In genomic region chr17:27837850-27838249, GRCm38 (mm10) we compare ENCODE assay signal across 8 mouse cellular contexts. TPM values are rescaled to one million over a fixed set of nuclear protein-coding genes. Genes with fewer than 3 reads are reported as not detected.
DNase-seq lines count a peak whose midpoint lies in the region; ATAC-seq lines count a peak whose summit lies in the region.
"Not testable (repeated sequence)": the region's sequence is repeated elsewhere in the genome, so short reads cannot be mapped to it uniquely, and the experiment has no call there.

TSS of gene Snrpc (plus strand) at chr17:27838150.

- H3K9ac ChIP-seq in hindbrain, embryonic 13.5 days; liver, embryonic 13.5 days; midbrain, embryonic 15.5 days: not testable (repeated sequence)

- peaks cover 30% of the 10 kb centered on the region for H3K27me3 ChIP-seq in hindbrain, embryonic 13.5 days
- peaks cover 12% of the 10 kb centered on the region; the same call in 1 of the 2 replicates for H3K27me3 ChIP-seq in liver, embryonic 13.5 days
- not testable (repeated sequence) for H3K27me3 ChIP-seq in midbrain, embryonic 15.5 days (replicated peaks)

- WGBS in hindbrain, embryonic 13.5 days, result 82% methylated on average over 4 of the region's 4 CpGs
- 57% methylated on average over 4 of the region's 4 CpGs for WGBS in liver, embryonic 13.5 days (ENCODE audit: insufficient replicate concordance)
- 82% methylated on average over 4 of the region's 4 CpGs for WGBS in midbrain, embryonic 15.5 days

- H3K4me1 ChIP-seq in hindbrain, embryonic 13.5 days (replicated peaks), result peaks cover 17% of the 10 kb centered on the region
- H3K4me1 ChIP-seq in liver, embryonic 13.5 days (replicated peaks), result peaks cover 20% of the 10 kb centered on the region
- H3K4me1 ChIP-seq in midbrain, embryonic 15.5 days, result peaks cover 13% of the 10 kb centered on the region

- H3K4me3 ChIP-seq in hindbrain, embryonic 13.5 days; midbrain, embryonic 15.5 days: not testable (repeated sequence)
- peak within 1 kb of the TSS; percentile 86 for H3K4me3 ChIP-seq in liver, embryonic 13.5 days (replicated peaks)

- DNase-seq in adrenal gland, postnatal 14 days; heart, adult 18-20 months; layer of hippocampus, postnatal 14 days (ENCODE audit: low spot score in 2 of 2); liver, embryonic 13.5 days; urinary bladder, adult 2 months (ENCODE audit: low spot score): not testable (repeated sequence)

- H3K4me2 ChIP-seq in hindbrain, embryonic 13.5 days, result peak within 1 kb of the TSS; percentile 82
- peak within 1 kb of the TSS; percentile 78 for H3K4me2 ChIP-seq in liver, embryonic 13.5 days
- not testable (repeated sequence) for H3K4me2 ChIP-seq in midbrain, embryonic 15.5 days

- not testable (repeated sequence) for H3K27ac ChIP-seq in hindbrain, embryonic 13.5 days; midbrain, embryonic 15.5 days
- 0 out of 2 replicates have a peak within 1 kb of the TSS, but pooled peaks have one; percentile 67 for H3K27ac ChIP-seq in liver, embryonic 13.5 days

- H3K36me3 ChIP-seq in hindbrain, embryonic 13.5 days; midbrain, embryonic 15.5 days (replicated peaks): not testable (repeated sequence)
- H3K36me3 ChIP-seq in liver, embryonic 13.5 days, result peaks cover 14% of the 10 kb centered on the region

- not testable (repeated sequence) for H3K9me3 ChIP-seq in hindbrain, embryonic 13.5 days; liver, embryonic 13.5 days (replicated peaks); midbrain, embryonic 15.5 days

- not testable (repeated sequence) for ATAC-seq in erythroid progenitor cell, adult 5-6 weeks (replicated peaks; ENCODE audit: low FRiP score, poor library complexity, severe bottlenecking); hindbrain, embryonic 13.5 days (ENCODE audit: low FRiP score); liver, embryonic 13.5 days (ENCODE audit: low read depth); midbrain, embryonic 15.5 days (replicated peaks)

RNA-seq across cellular contexts. Expression of gene Snrpc, which starts in this region (rescaled TPM):
- total RNA-seq in adrenal gland, postnatal 14 days (2021), result 93.1 and 94.6 TPM in 2 replicates
- total RNA-seq in erythroid progenitor cell, adult 5-6 weeks (2015; ENCODE audit: low replicate concordance), result 69.2 and 80.1 TPM in 2 replicates
- total RNA-seq in erythroid progenitor cell, adult 5-6 weeks (2017; ENCODE audit: low replicate concordance), result 29.2 and 44.5 TPM in 2 replicates
- 10 to 100 TPM; 46.0 to 50.6 TPM for total RNA-seq in heart, adult 18-20 months (2021)
- 260 and 270 TPM in 2 replicates for polyA plus RNA-seq in hindbrain, embryonic 13.5 days (2015; fragmentation: Nextera tagmentation; extraction: Ambion mirVana)
- total RNA-seq in layer of hippocampus, postnatal 14 days (2021), result 10 to 100 TPM; 65.3 to 70.2 TPM
- polyA plus RNA-seq in liver, embryonic 13.5 days (2015; fragmentation: Nextera tagmentation; extraction: Ambion mirVana), result 182 and 183 TPM in 2 replicates
- polyA plus RNA-seq in midbrain, embryonic 15.5 days (2015; fragmentation: Nextera tagmentation; extraction: Ambion mirVana), result 204 and 212 TPM in 2 replicates
- polyA plus RNA-seq in urinary bladder, adult 2 months (2012; rRNA removed), result 74.7 and 77.3 TPM in 2 replicates
